In genomic region chr6:115854432-115854831, GRCm38 (mm10) we compare ENCODE assay signal across 10 mouse cellular contexts. TPM values are rescaled to one million over a fixed set of nuclear protein-coding genes. Genes with fewer than 3 reads are reported as not detected.
A peak's percentile ranks its signal among the peaks of the same experiment; 100 is the strongest.
DNase-seq lines count a peak whose midpoint lies in the region; ATAC-seq and TF ChIP-seq lines count a peak whose summit lies in the region.
"Had no signal": no experiment of that assay in that cellular context is flagged by ENCODE, and none has a peak within 500 bp of the region (broad histone marks: within the 10 kb centered on the region; RNA-seq: fewer than 3 reads in every experiment).

No protein-coding gene starts in this region.

- H3K4me1 ChIP-seq in hindbrain, embryonic 10.5 days (replicated peaks), result peaks cover 23% of the 10 kb centered on the region
- peaks cover 29% of the 10 kb centered on the region for H3K4me1 ChIP-seq in hindbrain, embryonic 13.5 days (replicated peaks)
- H3K4me1 ChIP-seq in stomach, postnatal 0 days (replicated peaks; ENCODE audit: control insufficient read depth, insufficient read depth), result no peaks in the 10 kb centered on the region

- no peak overlapping the region for H3K9ac ChIP-seq in hindbrain, embryonic 13.5 days
- H3K9ac ChIP-seq in stomach, postnatal 0 days (ENCODE audit: low read length), result no peak overlapping the region

- no peak for DNase-seq in hindbrain, embryonic 10.5 days (ENCODE audit: low spot score)
- peak; percentile 32 for DNase-seq in retina, embryonic 14.5 days (ENCODE audit: low spot score)
- no peak for DNase-seq in retina, postnatal 1 day
- peak; percentile 36 for DNase-seq in R1 (ENCODE audit: low read depth, low spot score)
- no peak for DNase-seq in stomach, postnatal 0 days (ENCODE audit: low spot score)
- DNase-seq in right cerebral cortex, postnatal 10 days (ENCODE audit: low spot score in 2 of 2), result no peak
- no peak for DNase-seq in left cerebral cortex, adult 9 months (ENCODE audit: low spot score in 2 of 2)

- 66% methylated on average over 2 of the region's 2 CpGs for WGBS in hindbrain, embryonic 10.5 days
- 73% methylated on average over 2 of the region's 2 CpGs for WGBS in hindbrain, embryonic 13.5 days
- WGBS in stomach, postnatal 0 days, result 66% methylated on average over 2 of the region's 2 CpGs

- peaks cover 13% of the 10 kb centered on the region for H3K36me3 ChIP-seq in hindbrain, embryonic 10.5 days
- H3K36me3 ChIP-seq in hindbrain, embryonic 13.5 days, result peaks cover 4% of the 10 kb centered on the region; the same call in 1 of the 2 replicates
- no peaks in the 10 kb centered on the region for H3K36me3 ChIP-seq in stomach, postnatal 0 days (ENCODE audit: control insufficient read depth, insufficient read depth, low read length)

- peak; percentile 71 for TF ChIP-seq CTCF in stomach, postnatal 0 days (IDR thresholded peaks at IDR 0.05; ENCODE audit: low read depth)

- H3K27ac ChIP-seq in hindbrain, embryonic 10.5 days, result no peak overlapping the region
- H3K27ac ChIP-seq in hindbrain, embryonic 13.5 days, result no peak overlapping the region
- no peak overlapping the region for H3K27ac ChIP-seq in stomach, postnatal 0 days (replicated peaks)

- H3K9me3 ChIP-seq in hindbrain, embryonic 10.5 days, result no peaks in the 10 kb centered on the region
- no peaks in the 10 kb centered on the region for H3K9me3 ChIP-seq in hindbrain, embryonic 13.5 days
- H3K9me3 ChIP-seq in stomach, postnatal 0 days (ENCODE audit: control insufficient read depth, low read length), result no peaks in the 10 kb centered on the region
- H3K9me3 ChIP-seq: embryonic facial prominence, embryonic 13.5 days; lung, embryonic 15.5 days had no signal

- no peak overlapping the region for H3K4me2 ChIP-seq in hindbrain, embryonic 13.5 days
- H3K4me2 ChIP-seq in stomach, postnatal 0 days (replicated peaks; ENCODE audit: low read depth), result no peak overlapping the region

- no peaks in the 10 kb centered on the region for H3K27me3 ChIP-seq in hindbrain, embryonic 10.5 days (ENCODE audit: insufficient read depth, poor library complexity, severe bottlenecking)
- no peaks in the 10 kb centered on the region for H3K27me3 ChIP-seq in hindbrain, embryonic 13.5 days
- H3K27me3 ChIP-seq in stomach, postnatal 0 days (ENCODE audit: control insufficient read depth, insufficient read depth, low read length), result no peaks in the 10 kb centered on the region
- H3K27me3 ChIP-seq: embryonic facial prominence, embryonic 13.5 days; lung, embryonic 15.5 days had no signal

- H3K4me3 ChIP-seq in hindbrain, embryonic 10.5 days, result peak overlapping the region; percentile 75
- no peak overlapping the region for H3K4me3 ChIP-seq in hindbrain, embryonic 13.5 days
- H3K4me3 ChIP-seq in stomach, postnatal 0 days (ENCODE audit: low read depth, low read length), result no peak overlapping the region

- no peak for TF ChIP-seq EP300 in stomach, postnatal 0 days (optimal IDR thresholded peaks at IDR 0.05)

- no peak for ATAC-seq in hindbrain, embryonic 13.5 days (ENCODE audit: low FRiP score)
- no peak for ATAC-seq in stomach, postnatal 0 days (ENCODE audit: low FRiP score, low TSS enrichment)

RNA-seq across cellular contexts. Expression of gene Ift122, which starts 1.2 kb away (rescaled TPM):
- polyA plus RNA-seq in hindbrain, embryonic 10.5 days (2016; fragmentation: Nextera tagmentation; extraction: Ambion mirVana), result 28.8 and 30.6 TPM in 2 replicates
- 25.3 and 27.7 TPM in 2 replicates for polyA plus RNA-seq in hindbrain, embryonic 13.5 days (2015; fragmentation: Nextera tagmentation; extraction: Ambion mirVana)
- polyA plus RNA-seq in stomach, postnatal 0 days (2015; fragmentation: Nextera tagmentation; extraction: Ambion mirVana), result 4.9 and 5.3 TPM in 2 replicates

RNA-seq across cellular contexts. Expression of gene Mbd4, which starts 1.3 kb away (rescaled TPM):
- 24.6 and 31.7 TPM in 2 replicates for polyA plus RNA-seq in hindbrain, embryonic 10.5 days (2016; fragmentation: Nextera tagmentation; extraction: Ambion mirVana)
- polyA plus RNA-seq in hindbrain, embryonic 13.5 days (2015; fragmentation: Nextera tagmentation; extraction: Ambion mirVana), result 10.7 and 13.3 TPM in 2 replicates
- 4.1 and 4.8 TPM in 2 replicates for polyA plus RNA-seq in stomach, postnatal 0 days (2015; fragmentation: Nextera tagmentation; extraction: Ambion mirVana)

RNA-seq across cellular contexts. Expression of gene Efcab12, which starts 16.2 kb away (rescaled TPM):
- polyA plus RNA-seq in hindbrain, embryonic 10.5 days (2016; fragmentation: Nextera tagmentation; extraction: Ambion mirVana), result 1.6 and 2.3 TPM in 2 replicates
- polyA plus RNA-seq in hindbrain, embryonic 13.5 days (2015; fragmentation: Nextera tagmentation; extraction: Ambion mirVana), result 3.0 and 3.4 TPM in 2 replicates
- 0.17 and 0.29 TPM in 2 replicates for polyA plus RNA-seq in stomach, postnatal 0 days (2015; fragmentation: Nextera tagmentation; extraction: Ambion mirVana)

RNA-seq across cellular contexts. Expression of gene Rpl32, which starts 45.9 kb away (rescaled TPM):
- polyA plus RNA-seq in hindbrain, embryonic 10.5 days (2016; fragmentation: Nextera tagmentation; extraction: Ambion mirVana), result 1,744 and 1,823 TPM in 2 replicates
- 1,291 and 1,358 TPM in 2 replicates for polyA plus RNA-seq in hindbrain, embryonic 13.5 days (2015; fragmentation: Nextera tagmentation; extraction: Ambion mirVana)
- 2,380 and 2,431 TPM in 2 replicates for polyA plus RNA-seq in stomach, postnatal 0 days (2015; fragmentation: Nextera tagmentation; extraction: Ambion mirVana)

Comparison
In these comparisons a context has a peak if more than half of its experiments do, and no peak if none do; other contexts are left out.
1. DNase-seq: peak in retina, embryonic 14.5 days (single experiment) and R1 (single experiment); none in hindbrain, embryonic 10.5 days (single experiment), retina, postnatal 1 day (single experiment), stomach, postnatal 0 days (single experiment), right cerebral cortex, postnatal 10 days (0 of 2) and left cerebral cortex, adult 9 months (0 of 2).